Mouse (Mus musculus) embryonic fibroblast, embryonic 13.5 days (primary cell): ENCODE data around the gene Smdt1. TPM values are rescaled to one million over a fixed set of nuclear protein-coding genes. Genes with fewer than 3 reads are reported as not detected.
A peak's percentile ranks its signal among the peaks of the same experiment; 100 is the strongest.

ENCODE experiments used
- H3K27ac ChIP-seq: 2 replicates; pipeline ENCODE4 v1.5.1; 2012; ENCODE audit warnings: low read length, control low read depth, inconsistent platforms; ENCODE audit not compliant: insufficient read depth
- H3K4me1 ChIP-seq: 2 replicates; pipeline ENCODE4 v1.6.1; 2011; ENCODE audit warnings: low read length; ENCODE audit not compliant: control insufficient read depth, insufficient read depth
- H3K4me3 ChIP-seq: 2 replicates; pipeline ENCODE4 v1.5.1; 2011; ENCODE audit warnings: mild to moderate bottlenecking, control low read depth, low read length; ENCODE audit not compliant: insufficient read depth
- CTCF ChIP-seq: IDR thresholded peaks from 2 replicates; pipeline ENCODE4 v1.5.1; 2011; ENCODE audit warnings: mild to moderate bottlenecking, control low read depth, low read length, moderate library complexity, borderline replicate concordance; ENCODE audit not compliant: insufficient read depth
- POLR2A ChIP-seq: IDR thresholded peaks from 2 replicates; pipeline ENCODE4 v1.6.1; 2011; ENCODE audit warnings: low read depth, mild to moderate bottlenecking, control low read depth, low read length, moderate library complexity
- polyA plus RNA-seq: library from polyadenylated mRNA; stranded (reverse); fragments of >200 nt; gene quantifications from 2 replicates; pipeline ENCODE4 v1.2.4, GENCODE M21; 2011; ENCODE audit warnings: low read depth; ENCODE audit not compliant: missing spikeins, insufficient read length

Gene Smdt1
- polyA plus RNA-seq, 1 experiment: 103 TPM

- Histone ChIP-seq H3K4me3 (no peak overlapping the region), H3K4me1 (no peaks in the 10 kb centered on the region), H3K27ac (no peak overlapping the region)
- TF ChIP-seq POLR2A: no peak
- no peak for TF ChIP-seq CTCF
Measured at GRCm38 (mm10) chr15:82368146-82368545, 29.4 kb downstream of the Smdt1 start.

GRCm38 (mm10) chr15:82368851-82369250 is 30.1 kb downstream of the Smdt1 start:
- Histone ChIP-seq H3K4me1 (no peaks in the 10 kb centered on the region), H3K27ac (no peak overlapping the region), H3K4me3 (no peak overlapping the region)
- TF ChIP-seq POLR2A (no peak), CTCF (no peak)

GRCm38 (mm10) chr15:82372446-82372845 is 33.7 kb downstream of the Smdt1 start:
- no peak overlapping the region for H3K27ac ChIP-seq
- 0 out of 2 replicates have a peak, but pooled peaks cover 4% of the 10 kb centered on the region for H3K4me1 ChIP-seq
- H3K4me3 ChIP-seq: no peak overlapping the region
- TF ChIP-seq POLR2A: no peak
- no peak for TF ChIP-seq CTCF

- no peak overlapping the region for H3K27ac ChIP-seq
- no peak overlapping the region for H3K4me3 ChIP-seq
- 0 out of 2 replicates have a peak, but pooled peaks cover 4% of the 10 kb centered on the region for H3K4me1 ChIP-seq
- no peak for TF ChIP-seq POLR2A
- no peak for TF ChIP-seq CTCF
Measured at GRCm38 (mm10) chr15:82372991-82373390, 34.2 kb downstream of the Smdt1 start.

GRCm38 (mm10) chr15:82374437-82374836 is 35.7 kb downstream of the Smdt1 start:
- no peak for TF ChIP-seq CTCF
- TF ChIP-seq POLR2A: no peak
- no peak overlapping the region for H3K4me3 ChIP-seq
- no peak overlapping the region for H3K27ac ChIP-seq

GRCm38 (mm10) chr15:82375855-82376254 is 37.1 kb downstream of the Smdt1 start:
- no peak overlapping the region for H3K4me3 ChIP-seq
- H3K27ac ChIP-seq: no peak overlapping the region
- 0 out of 2 replicates have a peak, but pooled peaks cover 4% of the 10 kb centered on the region for H3K4me1 ChIP-seq
- TF ChIP-seq CTCF (no peak), POLR2A (no peak)

More at GRCm38 (mm10) chr15:82374437-82374836, 35.7 kb downstream of the Smdt1 start:
- H3K4me1 ChIP-seq: 0 out of 2 replicates have a peak, but pooled peaks cover 4% of the 10 kb centered on the region

GRCm38 (mm10) chr15:82376393-82377138 is 37.8 kb downstream of the Smdt1 start:
- 0 out of 2 replicates have a peak, but pooled peaks cover 4% of the 10 kb centered on the region for H3K4me1 ChIP-seq
- no peak overlapping the region for H3K4me3 ChIP-seq
- no peak overlapping the region for H3K27ac ChIP-seq
- TF ChIP-seq POLR2A (no peak), CTCF (no peak)

- TF ChIP-seq POLR2A (no peak), CTCF (no peak)
- Histone ChIP-seq H3K27ac (no peak overlapping the region), H3K4me3 (no peak overlapping the region), H3K4me1 (0 out of 2 replicates have a peak, but pooled peaks cover 4% of the 10 kb centered on the region)
Measured at GRCm38 (mm10) chr15:82377701-82378100, 38.9 kb downstream of the Smdt1 start.

GRCm38 (mm10) chr15:82378261-82379180 is 39.8 kb downstream of the Smdt1 start:
- Histone ChIP-seq H3K27ac (0 out of 2 replicates have a peak overlapping the region, but pooled peaks have one; percentile 20), H3K4me3 (no peak overlapping the region), H3K4me1 (0 out of 2 replicates have a peak, but pooled peaks cover 4% of the 10 kb centered on the region)
- TF ChIP-seq CTCF (no peak), POLR2A (no peak)

GRCm38 (mm10) chr15:82379511-82379870 is 40.7 kb downstream of the Smdt1 start:
- 0 out of 2 replicates have a peak, but pooled peaks cover 4% of the 10 kb centered on the region for H3K4me1 ChIP-seq
- peak overlapping the region; percentile 46 for H3K4me3 ChIP-seq
- no peak overlapping the region for H3K27ac ChIP-seq
- TF ChIP-seq CTCF (no peak), POLR2A (no peak)
